Mouse (Mus musculus) left cerebral cortex, adult 11 months (tissue): ENCODE measurements around the gene Rfx1.

Experiments used
- DNase-seq: peaks from one replicate; pipeline ENCODE4 v3.0.0; 2022; ENCODE audit warnings: low spot score

Gene Rfx1

DNA sequence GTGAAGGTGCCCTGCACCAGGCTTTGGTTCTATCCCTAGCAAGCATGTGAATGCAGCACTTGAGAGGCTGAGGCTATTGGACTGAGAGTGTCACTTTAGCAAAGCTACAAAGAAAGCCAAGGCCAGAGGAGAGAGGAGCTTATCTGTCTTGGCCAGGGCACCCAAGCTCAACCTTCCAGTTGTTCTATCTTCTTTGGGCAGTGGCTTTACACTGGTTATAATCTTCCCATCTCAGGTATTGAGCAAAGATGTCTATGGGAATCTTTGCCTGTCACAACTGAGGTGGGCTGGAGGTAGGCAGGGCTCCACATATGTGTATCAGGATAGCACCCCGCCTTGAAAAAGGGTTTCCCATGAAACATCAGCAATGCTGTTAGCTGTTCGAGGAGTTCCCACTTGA lies 6.4 kb upstream of the Rfx1 start:
- DNase-seq: no peak

DNA sequence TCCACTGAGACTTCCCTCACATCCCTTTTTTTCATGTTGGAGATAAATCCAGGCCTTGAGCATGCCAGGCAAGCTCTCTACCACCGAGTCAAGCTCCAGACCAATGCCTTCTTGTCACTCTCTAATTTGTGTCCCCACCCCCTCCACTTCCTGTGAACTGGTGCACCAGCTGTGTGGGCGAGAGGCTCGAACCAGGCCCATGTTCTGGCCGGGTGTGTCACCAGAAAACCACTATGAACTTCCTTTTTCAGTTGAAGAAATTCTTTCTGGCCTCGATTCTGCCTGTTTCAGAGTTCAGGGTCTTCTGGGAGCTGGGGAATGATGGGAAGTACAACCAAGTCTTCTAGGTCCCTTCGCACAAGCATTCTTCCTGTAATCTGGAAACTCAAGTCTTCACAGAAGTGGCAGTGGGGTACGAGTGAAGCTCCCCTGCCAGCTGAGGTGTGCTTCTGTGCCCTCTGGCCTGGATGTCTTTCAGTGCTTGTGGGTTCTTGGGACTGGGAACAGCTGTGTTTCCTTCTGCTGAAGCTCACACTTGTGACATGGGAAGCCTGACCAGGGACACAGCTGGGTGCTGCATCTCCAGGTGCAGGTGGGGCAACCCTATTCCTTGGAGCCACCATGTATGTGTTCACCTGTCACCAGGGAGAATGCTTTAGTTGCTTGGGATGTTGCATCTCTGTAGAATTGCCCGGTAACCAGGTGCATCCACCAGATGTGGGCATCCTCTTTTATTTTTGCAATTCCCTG lies 2.6 kb upstream of the Rfx1 start:
- DNase-seq: no peak

DNA sequence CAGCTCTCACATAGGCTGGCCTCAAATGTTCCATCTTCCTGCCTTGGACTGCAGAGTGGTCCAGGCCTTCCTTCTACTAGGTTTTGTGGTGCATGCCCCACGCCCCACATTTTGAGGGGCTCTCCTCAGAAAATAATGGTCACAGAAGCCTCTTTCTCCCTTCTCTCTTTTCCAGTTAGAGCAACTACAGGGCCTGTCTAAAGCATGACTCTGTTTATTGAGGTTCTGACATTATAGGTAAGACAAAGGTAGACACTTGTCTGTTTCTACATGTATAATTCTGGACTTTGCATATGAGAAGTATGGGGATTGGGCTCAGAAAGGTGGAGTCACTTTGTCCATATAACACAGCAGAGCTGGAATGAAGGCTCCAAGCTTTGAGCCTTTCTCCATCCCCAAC lies 1.6 kb upstream of the Rfx1 start, which contains the start of gene Gm10643:
Gene Gm10643, minus strand, starts transcription at position 101 of the 400 bp plus-strand sequence.
- DNase-seq: no peak

DNA sequence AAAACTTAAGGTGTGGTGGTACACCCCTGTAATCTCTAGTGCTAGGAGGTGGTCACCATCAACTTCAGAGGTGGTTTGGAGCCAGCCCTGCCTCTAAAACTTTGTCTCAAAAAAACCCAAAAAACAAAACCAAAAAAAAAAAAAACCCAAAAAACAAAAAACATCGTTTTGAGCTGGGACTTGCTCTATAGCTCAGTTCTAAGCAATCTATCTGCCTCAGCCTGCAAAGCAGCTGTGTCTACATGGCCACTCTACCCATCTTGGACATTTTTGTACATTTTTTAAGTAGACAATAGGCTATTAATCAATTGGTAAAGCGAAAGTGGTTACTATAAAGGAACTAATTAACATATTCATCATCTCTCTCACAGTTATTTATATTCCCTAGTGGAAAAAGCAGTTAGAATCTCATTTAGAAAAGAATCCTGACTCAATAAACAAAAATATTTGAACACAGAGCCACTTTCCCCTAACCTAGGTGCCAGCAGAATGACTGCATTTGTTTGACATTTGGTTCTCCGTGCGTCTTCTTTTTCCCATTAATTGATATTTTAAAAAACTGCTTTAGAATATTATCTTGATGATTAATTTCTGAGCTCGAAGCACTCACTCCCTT lies 1.1 kb upstream of the Rfx1 start:
- no peak for DNase-seq

DNA sequence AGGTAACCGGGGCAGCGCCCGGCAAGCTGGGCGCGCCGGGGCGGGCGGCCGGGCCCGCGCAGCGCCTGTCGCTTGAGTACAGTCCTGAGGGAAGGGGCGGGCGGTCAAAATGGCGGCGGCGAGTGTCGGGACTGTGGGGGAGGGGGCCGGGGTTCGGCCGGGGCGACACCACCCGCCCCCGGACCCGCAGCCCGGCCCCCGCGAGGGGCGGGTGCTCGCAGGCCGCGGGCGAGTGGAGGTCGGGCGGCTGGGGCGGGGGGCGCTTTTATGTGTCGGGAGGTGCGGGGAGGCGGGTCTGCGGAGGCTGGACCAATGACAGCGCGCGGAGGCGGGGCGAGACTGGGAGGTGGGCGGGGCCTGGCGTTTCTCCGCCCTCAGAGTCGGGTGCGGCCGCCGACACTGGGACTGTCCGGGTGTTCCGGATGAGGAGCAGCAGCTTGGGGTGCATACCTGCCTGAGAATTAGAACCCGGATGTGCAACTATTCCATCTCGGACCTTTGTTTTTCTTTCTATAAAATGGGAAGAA lies 476 bp downstream of the Rfx1 start:
- peak; percentile 89 for DNase-seq

DNA sequence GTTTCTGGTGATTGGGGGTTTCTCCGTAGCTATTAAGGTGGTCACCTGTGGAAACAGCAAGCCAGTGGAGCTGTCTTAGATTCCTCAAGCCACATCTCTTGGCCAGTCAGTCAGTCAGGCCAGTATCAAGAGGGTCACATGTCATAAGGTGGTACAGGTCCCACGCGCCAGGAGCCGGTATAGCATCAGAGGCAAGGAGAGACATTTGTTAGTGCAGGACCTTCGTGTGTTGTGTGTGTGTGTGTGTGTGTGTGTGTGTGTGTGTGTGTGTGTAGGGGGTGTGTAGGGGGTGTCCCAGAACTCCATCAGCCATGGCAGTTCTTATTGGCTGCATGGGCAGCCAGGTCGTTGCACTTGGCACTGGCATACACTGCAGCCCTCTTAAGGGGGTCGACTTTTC lies 1.3 kb downstream of the Rfx1 start:
- DNase-seq: no peak

DNA sequence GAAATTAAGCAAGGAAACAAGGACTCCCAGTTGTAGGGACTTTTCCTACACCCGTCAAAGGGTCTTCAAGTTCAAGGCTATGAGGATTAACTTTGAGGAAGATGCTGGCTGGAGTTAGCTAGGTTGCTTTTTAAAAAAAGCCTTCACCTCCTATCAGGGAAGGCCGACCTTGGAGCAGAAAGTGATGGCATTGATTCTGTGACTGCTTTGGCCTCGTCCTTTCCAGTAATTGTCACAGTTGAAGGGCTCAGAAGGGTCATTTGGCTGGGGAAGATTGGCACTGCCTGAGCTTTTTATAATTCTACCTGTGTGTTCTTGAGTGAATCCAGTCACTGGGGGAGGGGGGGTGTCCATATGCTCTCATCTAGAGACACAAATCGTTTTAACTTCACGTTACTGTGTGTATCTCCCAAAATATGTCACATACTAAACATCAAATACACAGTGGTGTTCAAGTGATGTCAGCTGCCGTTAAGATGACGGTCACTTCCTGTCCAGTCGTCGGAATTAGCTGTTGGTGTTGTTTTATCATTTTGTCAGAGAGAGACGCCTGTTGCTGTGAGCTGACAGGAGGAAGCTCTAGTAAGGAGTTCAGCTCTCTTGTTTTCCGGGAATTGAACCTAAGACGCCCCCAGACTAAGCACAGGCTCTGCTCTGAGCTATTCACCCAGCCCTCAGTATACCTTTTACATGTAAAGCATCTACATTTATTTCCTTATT lies 1.8 kb downstream of the Rfx1 start:
- no peak for DNase-seq

DNA sequence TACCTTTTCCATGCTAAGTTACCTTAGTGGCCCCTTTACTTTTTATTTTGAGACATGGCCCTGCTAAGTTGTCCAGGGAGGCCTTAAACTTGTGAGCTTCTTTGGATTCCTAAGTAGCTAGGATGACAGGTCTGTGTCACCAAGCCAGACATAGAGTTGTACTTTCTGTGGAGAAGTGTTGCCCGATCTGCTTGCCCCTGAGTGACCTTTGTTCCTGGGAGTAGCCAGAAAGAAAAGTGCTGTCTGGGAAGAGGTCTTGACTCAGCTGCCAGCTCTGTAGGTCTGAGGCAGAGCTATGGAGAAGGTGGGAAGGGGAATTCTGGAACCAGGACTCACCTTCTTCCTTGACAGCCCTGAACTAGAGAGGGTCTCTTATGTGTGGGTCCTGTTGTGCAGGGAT lies 2.5 kb downstream of the Rfx1 start:
- DNase-seq: no peak

DNA sequence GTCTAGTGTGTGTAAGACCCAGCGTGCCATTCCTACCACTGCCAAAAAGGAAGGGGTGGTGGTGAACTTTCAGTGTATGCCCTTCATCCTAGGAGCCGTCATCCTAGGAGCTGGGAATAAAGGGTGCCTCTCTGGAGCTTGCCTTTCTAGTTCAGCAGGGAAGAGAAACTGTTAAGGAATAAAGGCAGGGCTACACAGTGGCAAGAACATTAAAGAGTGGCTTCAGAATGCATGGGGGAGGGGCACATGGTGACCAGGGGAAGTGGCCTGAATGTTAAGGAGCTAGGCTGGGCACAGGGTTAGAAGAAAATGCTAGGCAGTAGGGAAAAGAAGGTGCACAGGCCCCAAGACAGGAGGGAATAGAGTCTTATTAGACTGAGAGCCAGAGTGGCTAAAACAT lies 3.1 kb downstream of the Rfx1 start:
- DNase-seq: no peak

DNA sequence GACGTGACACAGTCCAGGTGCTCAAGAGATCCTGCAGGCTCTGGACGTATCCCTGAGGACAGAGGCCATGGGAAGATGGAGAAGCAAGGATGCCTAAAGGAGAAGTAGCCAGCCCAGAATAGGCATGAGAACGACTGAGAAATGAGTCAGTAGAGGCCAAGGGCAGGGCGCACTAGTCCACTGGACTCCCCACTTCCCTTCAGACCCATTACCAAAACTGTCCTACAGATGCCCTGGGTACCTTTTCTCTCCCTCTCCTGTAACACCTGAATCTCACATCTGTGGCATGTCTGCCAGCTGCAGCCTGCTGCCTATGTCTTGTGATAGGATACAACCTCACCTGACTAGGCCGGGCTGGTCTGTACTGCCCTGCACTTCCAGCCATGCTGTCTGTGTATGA lies 3.6 kb downstream of the Rfx1 start:
- DNase-seq: no peak

DNA sequence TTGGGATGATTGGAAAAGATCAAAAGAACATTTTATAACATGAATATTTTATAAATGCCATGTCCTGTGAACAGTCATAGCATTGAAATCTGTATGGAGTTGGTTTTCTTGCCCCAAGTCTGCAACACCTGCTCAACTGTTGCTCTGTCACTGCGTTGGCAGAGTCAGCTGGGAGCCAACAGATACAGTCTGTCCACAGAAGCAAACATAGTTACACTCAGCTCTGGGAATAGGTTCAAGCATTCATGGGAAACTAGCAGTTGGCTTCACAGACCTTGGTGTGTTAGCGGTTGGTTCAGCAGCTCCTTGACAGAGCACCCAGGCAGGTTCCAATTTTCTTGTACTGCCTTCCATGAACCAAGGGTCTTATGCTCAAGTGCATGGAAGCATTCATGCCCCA lies 4.0 kb downstream of the Rfx1 start:
- DNase-seq: peak; percentile 33

DNA sequence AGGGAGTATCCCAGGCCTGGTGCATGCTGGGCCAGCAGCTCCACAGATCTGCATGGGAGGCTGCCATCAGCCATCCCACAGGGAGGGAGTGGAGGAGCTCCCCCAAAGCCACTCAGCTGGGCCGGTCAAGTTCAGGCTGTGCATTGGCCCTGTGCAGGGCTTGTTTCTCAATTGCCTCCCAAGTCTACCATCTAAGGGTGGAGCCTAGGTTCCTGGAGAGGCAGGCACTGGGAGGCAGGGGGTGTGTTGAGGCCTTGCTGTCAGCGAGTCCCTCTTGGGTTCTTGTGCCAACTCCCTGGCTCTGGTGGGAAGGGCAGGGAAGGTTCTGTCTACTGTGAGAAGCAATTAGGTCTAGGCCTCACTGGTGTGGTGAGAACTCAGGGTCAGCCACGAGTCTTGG lies 5.3 kb downstream of the Rfx1 start:
- no peak for DNase-seq

DNA sequence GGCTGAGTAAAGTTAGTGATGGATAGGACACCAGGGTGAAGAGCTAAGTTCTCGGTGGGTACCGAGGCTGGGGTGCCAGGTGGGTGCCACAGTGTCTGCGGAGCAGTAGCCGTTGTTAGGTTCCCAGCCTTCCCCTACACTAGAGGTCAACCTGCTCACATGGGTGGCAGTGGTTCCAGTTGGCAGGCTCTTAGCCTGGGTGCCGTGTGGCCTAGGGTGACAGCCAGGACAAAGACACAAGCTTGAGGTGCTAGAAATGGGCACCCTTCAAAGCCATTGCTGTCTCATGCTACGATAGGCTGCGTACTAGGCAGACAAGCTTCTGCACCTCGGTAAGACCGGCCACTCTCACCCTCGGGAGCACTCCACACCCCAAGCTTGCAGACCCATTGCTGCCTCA lies 5.7 kb downstream of the Rfx1 start:
- no peak for DNase-seq

DNA sequence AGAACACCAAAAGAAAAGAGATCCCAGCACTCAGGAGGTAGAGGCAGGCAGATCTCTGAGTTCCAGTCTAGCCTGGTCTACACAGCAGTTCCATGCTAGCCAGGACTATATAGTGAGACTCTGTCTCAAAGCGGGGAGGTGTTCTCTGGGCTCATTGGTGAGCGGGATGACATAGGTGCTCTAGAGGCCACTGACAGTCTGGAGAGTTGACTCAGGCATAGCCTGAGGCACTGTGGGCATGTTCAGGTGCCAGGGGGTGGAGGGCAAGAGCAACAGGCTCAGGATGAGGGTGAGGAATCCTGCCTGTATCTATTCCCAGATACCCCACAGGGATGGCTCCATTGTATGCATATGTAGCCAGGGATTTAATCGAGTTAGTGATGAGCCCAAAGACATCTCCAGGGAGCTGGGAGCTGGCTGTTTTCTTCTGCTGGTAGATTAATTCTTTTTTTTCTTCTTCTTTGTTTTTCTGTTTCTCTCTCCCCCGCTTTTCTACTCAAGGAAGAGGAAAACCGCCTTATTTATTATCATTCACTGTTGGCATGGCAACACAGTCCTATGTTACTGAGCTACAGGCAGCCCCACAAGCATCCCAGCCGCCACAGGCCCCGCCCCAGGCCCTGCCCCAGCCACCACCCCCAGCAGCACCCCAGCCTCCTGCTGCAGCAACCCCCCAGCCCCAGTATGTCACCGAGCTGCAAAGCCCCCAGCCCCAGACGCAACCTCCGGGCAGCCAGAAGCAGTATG lies 6.8 kb downstream of the Rfx1 start:
- peak; percentile 31 for DNase-seq

DNA sequence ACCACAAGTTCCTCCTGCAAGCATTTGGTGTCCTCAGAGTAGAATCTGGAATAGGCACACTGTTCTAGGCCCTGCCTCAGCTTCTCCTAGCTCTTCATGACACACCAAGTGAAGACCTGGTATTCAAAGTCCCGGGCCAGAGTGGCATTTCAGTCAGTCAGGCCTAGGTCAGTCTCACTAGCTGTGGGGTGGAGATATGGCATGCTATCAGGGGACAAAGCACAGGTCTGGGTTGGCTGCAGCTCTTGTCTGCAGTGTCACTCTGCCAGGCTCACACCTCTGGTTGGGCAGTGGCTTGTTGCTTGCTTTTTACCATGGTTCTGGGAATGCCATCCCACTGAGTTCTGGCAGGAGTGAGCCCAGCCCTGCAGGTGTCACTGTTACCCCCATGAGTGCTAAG lies 9.8 kb downstream of the Rfx1 start:
- no peak for DNase-seq

DNA sequence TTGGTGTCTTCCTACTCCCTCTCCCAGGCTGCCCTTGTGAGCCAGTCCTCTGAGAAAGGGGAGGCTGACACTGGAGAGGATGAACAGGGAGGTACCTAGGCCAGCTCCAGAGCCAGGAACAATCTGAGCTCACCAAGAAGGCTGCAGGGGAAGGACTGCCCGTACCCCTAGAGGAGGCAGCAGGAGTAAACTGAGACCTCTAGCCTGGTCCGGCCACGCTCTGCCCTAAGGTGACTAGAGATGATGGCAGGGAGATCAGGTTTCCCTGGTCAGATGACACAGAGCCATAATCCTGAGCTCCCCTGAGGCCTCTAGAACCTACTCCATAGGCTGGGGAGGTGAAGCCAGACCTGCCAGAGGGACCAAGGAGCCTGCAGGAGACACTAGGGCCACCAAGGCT lies 10.2 kb downstream of the Rfx1 start:
- DNase-seq: no peak

DNA sequence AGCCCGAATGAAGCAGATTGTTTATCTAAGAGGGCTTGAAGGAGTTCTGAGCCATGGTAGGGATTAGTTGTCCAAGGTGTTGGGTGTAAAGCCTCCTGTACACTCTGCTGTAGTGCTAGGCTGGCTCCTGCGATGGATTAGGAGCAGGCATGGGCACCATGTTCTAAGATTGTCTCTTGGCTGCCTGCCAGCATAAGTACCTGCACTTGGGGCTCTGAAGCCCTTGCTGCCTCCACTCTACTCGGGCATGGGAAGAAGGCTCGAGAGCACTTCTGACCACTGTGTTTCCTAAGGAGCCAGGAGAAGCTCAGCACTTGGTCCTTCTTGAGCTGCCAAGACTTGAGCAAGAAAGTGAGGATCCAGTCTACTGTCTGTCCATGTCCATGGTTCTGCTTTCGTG lies 12.6 kb downstream of the Rfx1 start:
- DNase-seq: no peak

DNA sequence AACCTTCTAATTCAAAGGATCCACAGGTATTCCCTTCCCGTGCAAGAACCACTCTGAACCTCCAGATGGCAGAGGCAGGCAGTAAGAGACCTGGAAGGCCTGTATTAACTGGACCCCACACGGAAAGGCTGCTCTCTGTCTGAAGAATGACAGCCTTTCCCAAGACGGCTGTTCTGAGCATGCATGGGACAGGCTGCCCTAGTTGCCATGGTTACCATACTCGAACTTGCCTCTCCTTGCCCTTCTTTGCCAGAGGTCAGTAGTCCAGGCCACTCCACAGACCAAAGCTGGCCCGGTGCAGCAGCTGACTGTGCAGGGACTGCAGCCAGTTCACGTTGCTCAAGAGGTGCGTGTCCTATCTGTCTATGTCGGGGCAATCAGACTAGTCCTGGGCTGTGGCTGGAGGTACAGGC lies 17.2 kb downstream of the Rfx1 start:
- DNase-seq: no peak

DNA sequence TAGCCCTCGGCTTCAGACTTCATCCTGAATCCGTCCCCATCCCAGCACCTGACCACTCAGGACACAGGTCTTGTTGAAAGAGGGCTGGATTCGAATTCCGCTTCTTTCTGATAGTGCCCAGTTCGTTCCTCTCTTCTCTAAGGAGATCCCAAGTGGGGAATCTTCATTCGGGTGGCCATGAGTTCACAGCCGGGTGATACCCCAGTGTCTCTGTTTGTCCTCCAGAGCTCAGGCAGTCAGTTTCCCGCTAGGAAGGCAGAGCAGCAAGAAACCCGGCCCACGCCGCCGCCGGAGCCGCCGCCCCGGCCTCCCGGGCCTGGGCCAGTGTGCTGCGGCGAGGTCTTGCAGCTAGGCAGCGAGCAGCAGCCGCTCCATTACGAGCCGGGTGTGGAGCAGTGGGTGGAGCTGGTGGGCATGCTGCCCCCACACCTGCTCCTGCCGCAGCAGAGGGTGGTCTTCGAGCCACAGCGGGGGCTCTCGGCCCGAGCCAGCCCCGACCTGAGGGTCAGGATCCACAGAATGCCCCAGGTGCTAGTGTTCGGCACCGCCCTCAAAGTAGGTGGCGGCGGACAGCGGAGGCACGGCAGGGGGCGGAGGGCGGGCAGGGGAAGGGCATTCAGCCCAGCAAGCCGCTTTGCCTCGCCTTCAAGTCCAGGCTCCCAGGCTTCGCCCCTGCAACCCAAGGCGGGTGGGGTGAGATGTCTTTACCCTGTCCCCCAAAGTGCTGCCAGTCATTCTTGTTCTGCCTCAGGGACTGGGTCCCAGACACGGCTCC lies 17.9 kb downstream of the Rfx1 start:
- DNase-seq: no peak

DNA sequence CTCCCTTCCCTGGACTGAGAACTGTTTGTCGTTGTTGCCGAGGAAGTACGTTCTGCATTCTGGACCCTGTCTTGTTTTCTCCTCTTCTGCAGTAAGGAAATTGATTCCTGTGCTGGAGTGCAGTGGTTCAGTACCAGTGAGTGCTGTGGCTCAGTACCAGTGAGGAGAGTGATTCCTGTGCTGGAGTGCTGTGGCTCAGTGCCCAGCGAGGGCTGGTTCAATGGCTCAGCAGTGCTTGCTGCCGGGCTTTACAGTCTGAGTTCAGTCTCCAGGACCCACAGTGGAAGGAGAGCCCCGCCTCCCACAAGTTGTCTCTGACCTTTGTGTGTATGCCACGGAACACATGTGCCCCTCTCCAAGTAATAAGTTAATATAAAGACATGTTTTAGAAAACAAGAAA lies 20.5 kb downstream of the Rfx1 start:
- DNase-seq: no peak

DNA sequence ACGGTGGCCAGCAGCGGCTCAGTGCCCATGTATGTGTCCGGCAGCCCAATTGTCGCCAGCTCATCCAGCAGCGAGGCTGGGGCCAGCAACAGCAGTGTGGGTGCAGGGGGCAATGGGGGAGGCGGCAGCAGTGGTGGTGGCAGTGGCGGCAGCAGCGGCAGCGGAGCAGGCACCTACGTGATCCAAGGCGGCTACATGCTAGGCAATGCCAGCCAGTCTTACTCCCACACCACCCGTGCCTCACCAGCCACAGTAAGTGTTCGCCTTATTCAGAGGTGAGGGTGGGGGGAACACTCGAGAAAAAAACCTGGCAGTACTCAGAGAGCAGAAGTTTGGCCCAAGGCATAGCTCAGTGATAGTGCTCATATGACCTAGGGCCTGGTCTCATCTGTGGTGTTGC lies 21.2 kb downstream of the Rfx1 start:
- no peak for DNase-seq

DNA sequence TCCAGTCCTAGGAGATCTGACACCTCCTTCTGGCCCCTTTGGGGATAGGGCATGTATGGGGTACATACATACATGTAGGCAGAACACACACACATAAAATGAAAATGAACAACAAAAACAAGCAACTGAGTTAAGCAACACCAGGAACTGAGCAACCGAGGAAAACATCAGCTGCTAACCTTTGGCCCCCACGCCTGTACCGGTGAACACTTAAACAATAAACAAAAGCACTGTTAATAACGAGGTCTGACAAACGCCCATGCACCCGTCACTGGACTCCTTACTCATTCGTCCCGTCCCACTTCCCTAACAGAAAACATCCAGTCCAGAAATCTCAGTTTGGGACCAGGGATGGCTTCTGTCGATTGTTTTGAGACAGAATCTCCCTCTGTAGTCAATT lies 22.6 kb downstream of the Rfx1 start:
- no peak for DNase-seq
